Mouse (Mus musculus) v-Abl transformed pro-B cells (cell line): ENCODE measurements around the gene Gm10647.
"Not testable (repeated sequence)": the region's sequence is repeated elsewhere in the genome, so short reads cannot be mapped to it uniquely, and the experiment has no call there.

Source experiments
- in situ Hi-C, 2 experiments: fragments of 400-800 bp; cut with MboI; formaldehyde crosslinking; loops; one replicate each; pipeline ENCODE4 v1.15.1; 2025; ENCODE audit not compliant: unreplicated experiment in 2 of 2

Gm10647 gene

GRCm38 (mm10) chr9:66796739-66797138 lies at the start of gene Gm10647:
Gene Gm10647, plus strand, starts transcription at chr9:66797039.
- in situ Hi-C loops: loop anchor here in 1 of 2 experiments (10.0 kb wide), 1 partner anchor 652 kb away; no protein-coding TSS in a partner anchor

DNA sequence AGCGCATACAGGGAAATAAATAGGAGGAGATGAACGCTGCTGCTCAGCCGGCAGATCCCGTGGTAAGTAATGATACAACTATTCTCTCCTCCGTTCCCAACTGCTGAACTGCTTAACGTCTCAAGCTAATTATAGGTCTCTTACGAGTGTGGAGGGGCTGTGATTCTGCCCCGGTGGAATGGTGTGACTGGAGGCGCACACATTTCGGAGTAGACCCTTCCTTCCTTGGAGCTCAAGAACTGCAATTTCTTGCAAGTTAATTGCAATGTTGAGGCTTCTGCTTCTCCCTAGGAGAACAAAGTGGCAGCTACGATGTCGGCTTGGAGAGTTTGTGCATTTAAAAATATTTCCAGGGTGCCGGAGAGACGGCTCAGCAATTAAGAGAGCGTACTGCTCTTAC lies 48.4 kb upstream of the Gm10647 start:
- in situ Hi-C loops: no loop called here

- in situ Hi-C loops: no loop called here
These were observed 44.0 kb upstream of the Gm10647 start for GRCm38 (mm10) chr9:66752849-66753248.

DNA sequence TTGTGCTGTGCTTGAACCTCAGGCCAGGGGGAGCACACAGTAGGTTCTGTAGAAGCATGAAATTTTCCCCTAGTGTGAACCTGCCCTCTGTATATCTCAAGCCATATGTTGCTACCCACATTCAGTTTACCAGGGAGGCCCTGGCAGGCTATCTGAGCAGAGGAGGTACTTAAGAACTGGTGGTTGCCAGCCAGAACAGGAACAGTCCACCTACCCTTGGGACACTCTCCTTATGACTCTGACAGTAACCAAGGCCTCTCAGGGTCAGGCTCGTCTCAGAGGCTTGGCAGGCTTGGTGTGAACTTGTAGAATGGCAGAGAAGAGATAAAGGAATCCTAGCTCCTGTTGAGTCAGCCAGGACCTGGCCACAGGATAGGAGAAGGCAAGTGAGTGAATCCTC lies 35.8 kb upstream of the Gm10647 start:
- in situ Hi-C loops: no loop called here

GRCm38 (mm10) chr9:66768721-66769120 lies 28.1 kb upstream of the Gm10647 start:
- in situ Hi-C loops: no loop called here

GRCm38 (mm10) chr9:66769275-66769674 lies 27.6 kb upstream of the Gm10647 start:
- in situ Hi-C loops: no loop called here

DNA sequence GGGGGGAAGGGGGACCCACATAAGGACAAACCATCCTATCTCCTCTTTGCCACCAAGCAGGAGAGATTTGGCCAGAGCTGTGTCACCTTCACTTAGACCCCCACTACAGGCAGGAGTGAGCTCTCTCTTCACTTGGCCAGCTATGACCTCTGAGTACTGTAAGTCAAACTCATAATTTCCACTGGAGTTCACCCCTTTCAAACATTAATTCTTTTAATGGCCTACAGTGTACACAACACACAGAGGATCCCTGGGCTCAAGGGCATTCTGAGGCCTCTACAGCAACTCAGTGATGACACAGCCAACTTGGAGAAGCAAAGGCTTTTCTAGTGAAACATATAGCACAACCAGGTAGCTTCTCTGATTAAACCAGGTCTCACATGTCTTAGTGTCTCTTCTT lies 26.1 kb upstream of the Gm10647 start:
- in situ Hi-C loops: no loop called here

- in situ Hi-C loops: loop anchor here in 1 of 2 experiments (10.0 kb wide), 1 partner anchor 140 kb away; no protein-coding TSS in a partner anchor
These were observed 12.3 kb upstream of the Gm10647 start for GRCm38 (mm10) chr9:66784552-66784951.

GRCm38 (mm10) chr9:66787821-66788220 lies 9.0 kb upstream of the Gm10647 start:
- in situ Hi-C loops: loop anchor here (5.0 to 10.0 kb wide), 3 partner anchors 81 to 321 kb away; no protein-coding TSS in a partner anchor

DNA sequence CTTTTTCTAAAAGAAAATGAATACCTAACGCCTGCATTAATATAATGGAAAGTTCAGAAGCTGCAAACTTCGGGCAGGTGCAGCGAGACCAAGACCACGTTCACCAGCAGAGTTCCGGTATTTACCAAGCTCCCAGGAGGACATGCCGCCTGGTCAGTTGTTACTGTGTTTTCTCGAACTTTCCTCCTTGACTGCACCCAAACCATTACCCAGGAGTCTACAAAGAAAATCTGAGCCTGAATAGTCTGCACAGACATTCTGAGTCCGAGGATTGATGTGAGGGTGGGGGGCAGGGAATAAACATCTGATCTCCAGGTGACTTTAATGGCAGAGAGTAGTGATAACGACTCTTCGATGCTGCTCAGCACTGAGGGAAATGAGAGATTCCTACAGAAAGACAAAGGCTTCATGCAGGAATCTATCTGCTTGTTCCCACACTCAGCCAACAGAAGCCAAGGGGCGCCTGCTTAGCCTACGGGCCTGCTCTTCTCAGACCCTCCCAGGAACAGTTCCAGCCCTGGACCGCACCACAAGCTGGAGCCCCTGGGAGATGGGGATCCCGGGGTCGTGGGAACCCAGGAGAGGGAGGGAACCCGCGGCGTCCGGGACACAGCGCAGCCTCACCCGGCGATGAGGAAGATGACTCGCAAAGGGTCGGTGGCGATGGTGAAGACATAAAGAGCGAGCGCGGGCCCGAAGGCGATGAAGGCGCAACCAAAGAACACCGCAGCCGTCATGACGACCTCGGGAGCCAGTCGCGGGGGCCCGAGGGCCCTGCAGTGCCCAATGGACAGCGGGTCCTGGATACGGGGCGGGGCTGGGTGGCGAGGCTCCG lies 2.0 kb upstream of the Gm10647 start:
- in situ Hi-C loops: loop anchor here in 1 of 2 experiments (5.0 to 10.0 kb wide), 3 partner anchors 32 to 650 kb away; no protein-coding TSS in a partner anchor

DNA sequence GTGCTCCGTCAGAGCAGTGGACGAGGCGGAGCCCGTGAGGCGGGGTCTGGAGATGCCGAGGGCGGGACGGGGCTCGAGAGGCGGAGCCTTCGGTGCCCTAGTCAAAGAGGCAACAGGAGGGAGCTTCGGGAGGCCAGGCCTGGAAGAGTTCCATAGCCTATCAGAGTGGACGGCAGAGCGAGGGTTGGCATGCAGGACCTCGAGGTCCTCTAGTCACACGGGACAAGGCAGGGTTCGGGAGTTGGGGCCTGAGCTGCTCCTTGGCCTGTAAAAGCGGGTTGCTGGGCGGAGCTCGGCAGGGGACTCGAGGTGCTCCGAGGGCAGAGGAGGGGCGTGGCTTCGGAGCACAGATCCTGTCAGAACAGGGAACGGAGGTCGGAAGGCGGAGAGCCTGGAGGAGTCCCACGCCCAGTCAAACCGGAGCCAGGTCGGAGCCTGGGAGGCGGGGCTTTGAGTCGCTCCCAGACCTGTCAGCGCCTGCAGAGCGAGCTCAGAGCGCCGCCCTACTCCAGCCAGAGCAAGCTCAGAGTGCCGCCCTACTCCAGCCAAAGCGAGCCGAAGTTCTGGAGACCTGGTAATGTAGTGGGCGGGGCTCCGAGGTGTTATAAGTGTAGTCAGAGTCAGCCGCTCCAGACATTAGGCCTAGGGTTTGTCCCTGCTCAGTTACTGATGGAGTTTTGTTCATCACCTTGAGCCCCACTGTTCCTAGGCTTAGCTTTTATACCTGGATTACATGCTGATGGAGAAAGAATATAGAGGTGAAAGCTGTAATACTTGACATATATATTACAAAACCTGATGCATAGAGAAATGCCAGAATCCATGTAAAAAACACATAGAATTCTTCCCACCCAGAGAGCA lies 1.1 kb upstream of the Gm10647 start, which contains the start of gene Aph1b:
Gene Aph1b, minus strand, starts transcription at position 27 of the 861 bp plus-strand sequence.
- in situ Hi-C loops: loop anchor here in 1 of 2 experiments (10.0 kb wide), 1 partner anchor 651 kb away; no protein-coding TSS in a partner anchor

DNA sequence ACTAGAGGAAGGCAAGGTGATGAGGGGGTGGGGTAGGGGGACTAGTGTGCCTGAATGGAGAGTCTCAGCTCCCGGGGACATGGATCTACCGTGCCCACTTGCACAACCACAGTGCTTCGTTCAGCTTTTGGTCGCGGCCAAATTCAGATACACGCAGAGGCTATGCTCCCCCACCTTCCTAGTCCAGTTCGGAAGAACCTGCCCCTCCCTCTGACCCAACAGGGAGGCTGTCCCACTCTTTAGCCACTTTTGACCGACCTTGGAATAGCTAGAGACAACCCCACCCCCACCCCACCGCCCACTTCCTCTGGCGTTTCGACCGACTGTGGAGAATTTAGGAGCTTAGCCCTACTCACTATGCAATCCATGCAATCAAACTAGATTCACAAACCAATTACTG lies 5.1 kb downstream of the Gm10647 start:
- in situ Hi-C loops: no loop called here

GRCm38 (mm10) chr9:66805951-66806350 lies 9.1 kb downstream of the Gm10647 start:
- in situ Hi-C loops: not testable (repeated sequence)

DNA sequence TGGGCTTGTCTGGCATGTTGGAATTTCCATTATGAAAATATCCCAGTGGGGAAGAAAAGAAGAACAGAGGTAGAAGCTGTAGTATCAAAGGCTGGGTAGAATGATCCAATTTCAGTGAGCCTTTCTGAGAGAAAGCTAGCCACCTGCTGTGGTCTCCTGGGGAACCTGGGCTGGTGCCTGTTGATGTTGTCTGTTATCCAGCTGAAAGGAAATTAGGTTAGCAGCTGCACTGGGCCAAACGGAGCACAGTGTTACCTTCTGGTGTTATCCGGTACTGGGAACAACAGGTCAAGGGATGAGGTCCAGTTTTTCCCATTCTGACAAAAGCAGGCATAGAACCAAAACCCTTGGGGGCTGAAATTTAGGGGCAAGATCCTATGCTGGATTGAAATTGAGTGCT lies 16.6 kb downstream of the Gm10647 start:
- in situ Hi-C loops: loop anchor here in 1 of 2 experiments (5.0 kb wide), 1 partner anchor 171 kb away; no protein-coding TSS in a partner anchor

GRCm38 (mm10) chr9:66820996-66821395 lies 24.2 kb downstream of the Gm10647 start:
- in situ Hi-C loops: loop anchor here in 1 of 2 experiments (5.0 to 10.0 kb wide), 4 partner anchors 116 to 676 kb away; no protein-coding TSS in a partner anchor

- in situ Hi-C loops: loop anchor here in 1 of 2 experiments (5.0 to 10.0 kb wide), 4 partner anchors 117 to 677 kb away; no protein-coding TSS in a partner anchor
These were observed 25.4 kb downstream of the Gm10647 start for GRCm38 (mm10) chr9:66822255-66822654.

- in situ Hi-C loops: loop anchor here (5.0 to 10.0 kb wide), 7 partner anchors 34 to 689 kb away; no protein-coding TSS in a partner anchor
These were observed 29.2 kb downstream of the Gm10647 start for GRCm38 (mm10) chr9:66825990-66826389.

- in situ Hi-C loops: loop anchor here in 1 of 2 experiments (10.0 kb wide), 1 partner anchor 112 kb away; the partner anchor contains the start of gene Rps27l
These were observed 35.6 kb downstream of the Gm10647 start for GRCm38 (mm10) chr9:66832366-66832908.

DNA sequence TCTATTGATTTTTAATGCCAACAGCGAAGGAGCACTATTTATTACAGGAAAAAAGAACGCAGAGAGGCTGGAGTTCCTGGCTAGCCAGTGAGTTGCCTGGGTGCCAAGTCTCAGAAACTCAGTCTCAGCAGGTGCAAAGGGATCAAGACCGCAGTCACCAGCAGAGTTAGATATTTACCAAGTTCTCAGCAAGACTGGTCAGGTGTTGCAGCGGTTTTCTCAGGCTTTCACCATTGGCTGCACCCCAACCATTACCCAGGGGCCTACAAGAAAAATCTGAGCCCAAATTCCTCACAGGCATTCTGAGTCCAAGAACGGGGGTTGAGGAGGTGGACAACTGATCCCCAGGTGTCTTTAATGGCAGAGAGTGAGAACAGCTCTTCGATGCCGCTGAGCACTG lies 37.0 kb downstream of the Gm10647 start:
- in situ Hi-C loops: loop anchor here in 1 of 2 experiments (10.0 kb wide), 1 partner anchor 111 kb away; the partner anchor contains the start of gene Rps27l
